Mouse (Mus musculus): ENCODE data around the gene Otos.

The Otos gene

GRCm38 (mm10) chr1:92614516-92614915 is 34.1 kb downstream of the Otos start:
- intact Hi-C loops (cut with DNase I): loop anchor here (1.0 to 10.0 kb wide), 2 partner anchors 33 to 220 kb away; partner anchors contain the start of gene Gpc1

- intact Hi-C loops (cut with DNase I): loop anchor here (10.0 kb wide), 1 partner anchor 222 kb away; the partner anchor contains the start of gene Gpc1
Observed at GRCm38 (mm10) chr1:92613175-92613574, 35.5 kb downstream of the Otos start.

- intact Hi-C loops (cut with DNase I): loop anchor here (1.0 to 10.0 kb wide), 2 partner anchors 90 to 224 kb away; partner anchors contain the start of gene Gpc1
Observed at GRCm38 (mm10) chr1:92611008-92611407, 37.6 kb downstream of the Otos start.

- intact Hi-C loops (cut with DNase I): loop anchor here (10.0 kb wide), 1 partner anchor 693 kb away; no protein-coding TSS in a partner anchor
Observed at GRCm38 (mm10) chr1:92607711-92608110, 40.9 kb downstream of the Otos start.

GRCm38 (mm10) chr1:92605482-92605881 is 43.2 kb downstream of the Otos start, which contains the start of gene Olfr1410:
TSS of gene Olfr1410 (plus strand) at chr1:92605782.
- intact Hi-C loops (cut with DNase I): loop anchor here (10.0 kb wide), 1 partner anchor 691 kb away; no protein-coding TSS in a partner anchor

- intact Hi-C loops (cut with DNase I): no loop called here
Observed at GRCm38 (mm10) chr1:92596019-92596418, 52.6 kb downstream of the Otos start.

All from adrenal gland (tissue).